Mouse (Mus musculus) heart, embryonic 13.5 days (tissue): ENCODE measurements at regions not wholly inside any gene's neighbourhood (a gene's known extent, or its start where the extent isn't known, plus 50 kb on each side); places are given as distances from the start of the nearest gene placed in this dataset.
"Not testable (repeated sequence)": the region's sequence is repeated elsewhere in the genome, so short reads cannot be mapped to it uniquely, and the experiment has no call there.

Experiments
- ATAC-seq: fragments of 200-750 bp; cut with Nextera tagmentation; 2 replicates; pipeline ENCODE4 v1.8.0; 2017; ENCODE audit warnings: moderate TSS enrichment; ENCODE audit not compliant: insufficient number of reproducible peaks, low FRiP score, low TSS enrichment; ENCODE audit errors: extremely low read depth
- H3K27ac ChIP-seq: fragments of 300-500 bp; sonication (generic); replicated peaks from 2 replicates; pipeline ENCODE4 v1.5.1; 2015; ENCODE audit warnings: moderate library complexity, mild to moderate bottlenecking, inconsistent platforms
- H3K27me3 ChIP-seq: fragments of 300-500 bp; sonication (generic); replicated peaks from 2 replicates; pipeline ENCODE4 v1.6.1; 2015; ENCODE audit warnings: mild to moderate bottlenecking, inconsistent platforms
- H3K36me3 ChIP-seq: fragments of 300-500 bp; sonication (generic); 2 replicates; pipeline ENCODE4 v1.6.1; 2015; ENCODE audit warnings: mild to moderate bottlenecking, inconsistent platforms
- H3K4me1 ChIP-seq: fragments of 300-500 bp; sonication (generic); 2 replicates; pipeline ENCODE4 v1.6.1; 2015; ENCODE audit warnings: inconsistent platforms
- H3K4me2 ChIP-seq: fragments of 300-500 bp; sonication (generic); 2 replicates; pipeline ENCODE4 v1.6.1; 2015; ENCODE audit warnings: inconsistent platforms, mild to moderate bottlenecking, moderate library complexity
- H3K4me3 ChIP-seq: fragments of 300-500 bp; sonication (generic); 2 replicates; pipeline ENCODE4 v1.5.1; 2015; ENCODE audit warnings: moderate library complexity, mild to moderate bottlenecking, inconsistent platforms
- H3K9ac ChIP-seq: fragments of 300-500 bp; sonication (generic); 2 replicates; pipeline ENCODE4 v1.6.1; 2015; ENCODE audit warnings: inconsistent platforms, mild to moderate bottlenecking, moderate library complexity
- H3K9me3 ChIP-seq: fragments of 300-500 bp; sonication (generic); 2 replicates; pipeline ENCODE4 v1.6.1; 2016; ENCODE audit warnings: inconsistent platforms
- WGBS: fragments of 180-500 bp; shearing (Covaris S2); methylation state at CpG from one replicate; pipeline ENCODE4 v1.1.7; 2015; ENCODE audit warnings: mixed read lengths; 5-methylcytosine and 5-hydroxymethylcytosine counted together

DNA sequence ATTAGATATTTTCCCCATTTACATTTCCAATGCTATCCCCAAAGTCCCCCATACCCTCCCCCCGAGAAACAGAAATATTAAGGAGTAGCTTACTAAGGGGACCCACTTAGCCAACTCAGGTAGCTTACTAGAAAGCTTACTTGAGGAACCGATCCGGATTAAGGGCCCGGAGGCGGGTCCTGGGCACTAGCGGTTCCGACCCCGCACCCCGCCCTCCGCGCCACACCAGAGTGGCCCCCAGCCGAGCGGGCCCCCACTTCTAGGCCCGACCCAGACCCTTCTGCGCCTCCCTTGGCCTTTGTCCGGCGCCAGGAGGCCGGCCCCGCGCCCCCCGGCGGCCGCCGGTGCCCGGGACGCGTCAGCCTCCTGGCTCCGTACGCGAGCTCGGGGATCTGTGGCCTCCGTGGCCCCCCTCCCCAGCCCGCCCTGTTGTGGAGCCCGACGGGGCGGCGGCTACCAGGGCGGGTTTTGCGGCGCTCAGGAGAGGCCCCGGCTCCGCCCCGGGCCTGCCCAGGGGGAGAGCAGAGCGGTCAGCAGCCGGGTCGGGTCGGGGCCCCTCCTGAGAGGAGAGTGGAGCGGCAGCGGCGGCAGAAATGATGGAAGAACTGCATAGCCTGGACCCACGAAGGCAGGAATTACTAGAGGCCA, 106.5 kb downstream of the Zfp600 start:
- H3K4me3 ChIP-seq = peak overlapping the region; percentile 46
- peak overlapping the region; percentile 65 for H3K9ac ChIP-seq
- not testable (repeated sequence) for H3K9me3 ChIP-seq, H3K4me1 ChIP-seq, H3K27me3 ChIP-seq, H3K36me3 ChIP-seq, H3K27ac ChIP-seq
- WGBS = 2% methylated on average over 37 of the region's 51 CpGs
- peak overlapping the region; percentile 63 for H3K4me2 ChIP-seq
- ATAC-seq = peak; percentile 66

GRCm38 (mm10) chr4:146263790-146264189, 107.2 kb downstream of the Zfp600 start:
- 45% methylated on average over 3 of the region's 5 CpGs for WGBS
- Histone ChIP-seq H3K4me3 (peak overlapping the region; percentile 46), H3K4me2 (peak overlapping the region; percentile 63)
- not testable (repeated sequence) for H3K27me3 ChIP-seq, H3K9ac ChIP-seq, H3K4me1 ChIP-seq, H3K9me3 ChIP-seq, ATAC-seq, H3K27ac ChIP-seq, H3K36me3 ChIP-seq

GRCm38 (mm10) chr4:146270119-146270747, 113.6 kb downstream of the Zfp600 start:
- not testable (repeated sequence) for H3K36me3 ChIP-seq, H3K4me1 ChIP-seq, H3K9ac ChIP-seq, H3K27me3 ChIP-seq, H3K27ac ChIP-seq, H3K9me3 ChIP-seq, H3K4me2 ChIP-seq, ATAC-seq, H3K4me3 ChIP-seq
- whole genome bisulfite sequencing = no CpG with 5 or more reads among the region's 14 CpGs
